Mouse (Mus musculus) adrenal gland, adult 2 months (tissue): ENCODE results near the gene Epb41l5. TPM values are rescaled to one million over a fixed set of nuclear protein-coding genes. Genes with fewer than 3 reads are reported as not detected.

Source experiments
- DNase-seq: peaks from one replicate; pipeline ENCODE4 v3.0.0; 2021
- polyA plus RNA-seq: library from polyadenylated mRNA; depleted of rRNA; stranded (reverse); fragments of >200 nt; gene quantifications from 2 replicates; pipeline ENCODE4 v1.2.3, GENCODE M21; 2012
- total RNA-seq, 2 experiments: library from RNA; stranded (reverse); gene quantifications; 2 replicates each; pipeline ENCODE4 v1.2.3; 2021

The Epb41l5 gene
- total and polyA plus RNA-seq, 3 experiments = 2.7 to 12.3 (median 10.0) TPM

GRCm38 (mm10) chr1:119533093-119533805 is 115.6 kb downstream of the Epb41l5 start:
- no peak for DNase-seq

GRCm38 (mm10) chr1:119532165-119532564 is 116.6 kb downstream of the Epb41l5 start:
- DNase-seq = no peak

- DNase-seq = no peak
Observed at GRCm38 (mm10) chr1:119530941-119531340, 117.9 kb downstream of the Epb41l5 start.

GRCm38 (mm10) chr1:119525689-119526591 is 122.9 kb downstream of the Epb41l5 start, which contains the start of gene Tmem185b:
TSS of gene Tmem185b (plus strand) at chr1:119526160.
- DNase-seq = peak; percentile 97

- DNase-seq = no peak
Observed at GRCm38 (mm10) chr1:119525004-119525444, 123.8 kb downstream of the Epb41l5 start.

- no peak for DNase-seq
Observed at GRCm38 (mm10) chr1:119523826-119524225, 125.0 kb downstream of the Epb41l5 start.

GRCm38 (mm10) chr1:119523369-119523768 is 125.4 kb downstream of the Epb41l5 start:
- DNase-seq = no peak

GRCm38 (mm10) chr1:119522726-119523125 is 126.1 kb downstream of the Epb41l5 start:
- no peak for DNase-seq

GRCm38 (mm10) chr1:119521681-119522080 is 127.1 kb downstream of the Epb41l5 start:
- no peak for DNase-seq

GRCm38 (mm10) chr1:119521029-119521428 is 127.8 kb downstream of the Epb41l5 start:
- DNase-seq = no peak

GRCm38 (mm10) chr1:119519286-119519685 is 129.5 kb downstream of the Epb41l5 start:
- no peak for DNase-seq

- DNase-seq = no peak
Observed at GRCm38 (mm10) chr1:119518786-119519185, 130.0 kb downstream of the Epb41l5 start.

- DNase-seq = no peak
Observed at GRCm38 (mm10) chr1:119518060-119518459, 130.7 kb downstream of the Epb41l5 start.

- no peak for DNase-seq
Observed at GRCm38 (mm10) chr1:119510857-119511256, 137.9 kb downstream of the Epb41l5 start.

GRCm38 (mm10) chr1:119510409-119510808 is 138.4 kb downstream of the Epb41l5 start:
- DNase-seq = no peak

GRCm38 (mm10) chr1:119509474-119509873 is 139.3 kb downstream of the Epb41l5 start:
- peak; percentile 84 for DNase-seq

GRCm38 (mm10) chr1:119508548-119508947 is 140.3 kb downstream of the Epb41l5 start:
- peak; percentile 52 for DNase-seq

- no peak for DNase-seq
Observed at GRCm38 (mm10) chr1:119505951-119506350, 142.8 kb downstream of the Epb41l5 start.

- peak; percentile 99 for DNase-seq
Observed at GRCm38 (mm10) chr1:119504260-119505062, 144.3 kb downstream of the Epb41l5 start, which contains the start of gene Ralb. TSS of gene Ralb (minus strand) at chr1:119504794.

- peak; percentile 46 for DNase-seq
Observed at GRCm38 (mm10) chr1:119503808-119504207, 145.0 kb downstream of the Epb41l5 start.

- DNase-seq = no peak
Observed at GRCm38 (mm10) chr1:119503181-119503580, 145.6 kb downstream of the Epb41l5 start.

- no peak for DNase-seq
Observed at GRCm38 (mm10) chr1:119502729-119503128, 146.1 kb downstream of the Epb41l5 start.
